Mouse (Mus musculus) monocyte, adult 2 months (primary cell): Measurements from ENCODE around the gene Gpr12.
"Not testable (repeated sequence)": the region's sequence is repeated elsewhere in the genome, so short reads cannot be mapped to it uniquely, and the experiment has no call there.

Source experiments
- DNase-seq, 2 experiments: peaks; one replicate each; pipeline ENCODE4 v3.0.0; 2022; ENCODE audit warnings: low spot score in 2 of 2, low read depth in 1 of 2

Gpr12 gene

GRCm38 (mm10) chr5:146586357-146587070, 1.5 kb upstream of the Gpr12 start:
- no peak for DNase-seq

GRCm38 (mm10) chr5:146585307-146585651, 240 bp upstream of the Gpr12 start:
- no peak for DNase-seq

GRCm38 (mm10) chr5:146584156-146584477, 922 bp downstream of the Gpr12 start:
- no peak for DNase-seq

GRCm38 (mm10) chr5:146576668-146577067, 8.4 kb downstream of the Gpr12 start:
- DNase-seq: no peak

DNA sequence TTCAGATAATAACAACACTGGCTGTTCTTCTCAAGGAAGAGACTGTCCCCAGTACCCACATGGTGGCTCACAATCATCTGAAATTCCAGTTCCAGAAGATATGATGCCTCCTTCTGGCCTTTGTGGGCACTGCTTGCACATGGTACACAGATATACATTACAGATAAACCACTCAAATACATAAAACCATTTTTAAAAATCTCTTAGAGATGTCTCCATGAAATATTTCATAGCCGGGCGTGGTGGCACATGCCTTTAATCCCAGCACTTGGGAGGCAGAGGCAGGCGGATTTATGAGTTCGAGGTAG, 12.3 kb downstream of the Gpr12 start:
- not testable (repeated sequence) for DNase-seq

DNA sequence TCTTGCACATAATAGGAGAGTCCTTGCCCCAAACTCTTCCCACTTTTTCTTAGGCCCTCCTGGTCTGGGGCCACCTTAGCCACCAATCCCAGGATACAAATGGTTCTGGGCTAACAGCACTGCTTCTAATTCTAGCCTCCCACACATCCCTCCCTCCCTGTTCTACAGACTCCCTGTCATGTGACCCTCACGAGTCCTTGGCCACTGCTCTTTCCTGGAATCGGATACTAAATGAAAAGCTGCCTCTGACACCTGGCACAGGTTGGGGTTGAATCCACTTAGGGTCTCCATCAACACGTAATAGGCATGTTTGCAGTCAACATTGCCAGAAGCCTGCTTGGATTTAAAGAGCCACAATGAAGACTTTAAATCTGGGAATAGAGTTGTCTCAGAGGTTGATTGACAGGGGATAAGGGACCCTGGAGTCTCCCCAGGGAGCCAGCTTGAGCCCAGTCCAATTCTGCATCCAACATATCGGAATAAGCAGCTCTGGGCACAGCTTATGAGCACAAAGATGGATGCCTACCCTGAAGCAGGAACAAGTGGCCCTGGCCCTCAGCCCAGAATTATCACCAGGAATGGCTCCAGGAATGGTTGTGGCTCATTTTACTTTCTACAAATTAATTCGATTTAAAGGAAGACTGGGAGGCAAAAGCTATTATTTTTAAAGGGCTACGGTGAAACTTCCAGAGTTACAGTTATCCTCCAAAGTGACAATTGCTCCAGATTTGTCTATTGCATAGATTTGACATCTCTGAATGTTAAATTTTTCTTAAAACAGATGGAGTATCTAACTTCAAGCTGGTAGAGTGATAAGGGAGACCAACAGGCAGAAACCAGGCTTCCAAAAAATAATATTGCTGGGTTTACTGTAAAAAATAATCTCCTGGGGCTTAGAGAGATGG, 13.0 kb downstream of the Gpr12 start:
- DNase-seq: not testable (repeated sequence)

DNA sequence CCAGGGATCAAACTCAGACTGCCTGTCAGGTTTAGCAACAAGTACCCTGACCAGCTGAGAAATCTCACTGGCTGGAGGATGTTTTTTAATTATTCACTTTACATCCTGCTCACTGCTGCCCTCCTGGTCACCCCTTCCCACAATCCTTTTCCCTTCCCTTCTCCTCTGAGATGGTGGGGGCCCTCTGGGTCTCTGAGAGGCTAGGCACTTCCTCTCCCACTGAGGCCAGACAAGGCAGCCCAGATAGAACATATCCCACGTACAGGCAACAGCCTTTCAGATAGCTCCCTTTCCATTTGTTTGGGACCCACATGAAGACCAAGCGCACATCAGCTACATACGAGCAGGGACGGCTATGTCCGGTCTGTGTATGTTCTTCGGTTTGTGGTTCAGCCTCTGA, 14.9 kb downstream of the Gpr12 start:
- not testable (repeated sequence) for DNase-seq

DNA sequence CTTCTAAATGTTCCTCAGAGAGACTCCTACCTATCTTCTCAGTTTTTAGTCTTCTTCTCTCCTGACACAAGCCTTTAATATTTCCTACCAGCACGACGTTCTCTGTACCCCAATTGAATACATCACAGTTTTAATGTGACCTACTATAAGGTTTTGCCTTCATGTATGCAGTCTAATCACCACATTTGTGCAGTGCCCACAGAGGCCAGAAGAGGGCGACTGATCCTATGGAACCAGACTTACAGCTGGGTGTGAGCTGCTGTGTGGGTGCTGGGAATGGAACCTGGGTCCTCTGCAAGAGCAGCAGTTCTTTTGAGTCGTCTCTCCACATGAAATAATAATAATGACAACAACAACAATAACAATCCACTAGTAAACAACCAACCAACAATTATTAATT, 18.0 kb downstream of the Gpr12 start:
- no peak for DNase-seq

DNA sequence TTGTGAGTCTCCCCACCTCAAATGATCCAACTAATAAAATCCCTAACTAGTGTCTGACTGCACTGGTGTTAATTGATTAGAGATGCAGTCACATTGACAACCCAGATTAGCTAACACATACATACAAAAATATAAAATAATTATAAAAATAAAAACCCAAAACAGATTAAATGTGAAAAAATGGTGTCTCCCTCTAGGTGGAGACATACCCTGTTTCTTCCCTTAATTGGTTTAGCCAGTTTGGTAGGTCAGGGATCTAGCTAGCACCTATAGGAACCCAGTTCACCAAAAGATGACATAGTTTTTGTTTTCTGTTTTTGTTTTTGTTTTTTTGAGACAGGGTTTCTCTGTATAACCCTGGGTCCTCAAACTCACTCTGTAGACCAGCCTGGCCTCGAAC, 20.8 kb downstream of the Gpr12 start:
- DNase-seq: no peak

DNA sequence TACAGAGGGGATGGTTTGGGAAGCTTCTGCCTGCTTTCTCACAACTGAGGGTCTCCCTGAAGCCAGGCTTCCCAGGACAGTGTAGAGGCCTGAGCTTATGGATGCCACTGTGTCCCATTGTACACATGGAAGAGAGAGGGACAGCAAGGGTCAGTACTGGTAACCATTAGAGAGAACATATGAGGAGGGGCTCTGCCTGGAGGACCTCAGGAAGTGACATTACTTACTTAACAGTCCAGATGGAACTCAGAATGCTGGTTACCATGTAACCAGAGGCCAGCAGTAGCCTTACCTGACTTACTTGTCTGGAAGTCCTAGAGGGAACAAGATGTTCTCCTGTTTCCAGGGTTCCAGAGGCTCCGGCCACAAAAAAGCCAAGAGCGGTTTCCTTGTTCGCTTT, 29.2 kb downstream of the Gpr12 start, which contains the start of gene Gm3415:
Gene Gm3415 (plus strand): TSS at position 301 of the 400 bp plus-strand sequence.
- DNase-seq: not testable (repeated sequence)

- DNase-seq: not testable (repeated sequence)
Measured at GRCm38 (mm10) chr5:146537347-146537746, 47.7 kb downstream of the Gpr12 start, which contains the start of gene Gm3409. Gene Gm3409, plus strand, starts transcription at chr5:146537647.
